8 mouse cellular contexts compared by ENCODE assay signal in the genomic region with DNA sequence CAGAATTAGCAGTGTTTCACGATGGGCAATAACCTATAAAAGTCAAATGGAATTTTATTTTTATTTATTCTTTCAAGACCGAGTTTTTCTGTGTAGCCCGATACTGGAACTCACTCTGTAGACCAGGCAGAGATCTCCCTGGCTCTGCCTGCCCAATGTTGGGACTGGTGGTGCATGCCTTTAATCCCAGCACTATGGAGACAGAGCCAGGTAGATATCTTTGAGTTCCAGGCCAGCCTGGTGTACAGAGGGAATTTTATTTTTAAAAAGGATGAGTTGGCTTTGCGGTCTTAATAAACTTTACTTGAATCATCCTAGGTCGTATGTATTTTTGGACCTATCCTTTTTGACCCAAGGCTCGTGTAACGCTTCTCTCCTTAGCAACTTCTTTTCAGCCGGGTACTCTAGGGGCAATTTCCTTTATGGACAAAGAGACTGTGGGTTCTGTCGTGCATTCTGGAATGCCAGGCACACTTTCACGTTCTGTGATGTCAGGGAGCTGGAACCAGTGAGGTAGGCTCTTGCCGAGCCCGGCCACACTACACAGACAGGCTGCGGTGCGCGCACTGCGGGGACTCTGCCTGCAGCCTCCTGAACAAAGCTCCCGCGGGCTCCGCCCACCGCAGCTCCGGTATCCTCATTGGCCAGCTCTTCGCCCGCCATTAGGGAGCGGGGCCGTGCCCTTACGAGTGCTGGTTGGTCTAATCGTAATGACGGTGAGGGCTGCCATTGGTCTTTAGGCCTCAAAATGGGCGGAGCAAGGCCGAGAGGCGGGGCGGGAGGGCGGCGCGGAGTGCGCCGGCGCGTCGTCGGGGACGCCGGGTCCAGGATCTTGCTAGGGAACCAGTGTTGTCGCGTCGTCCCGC. TPM values are rescaled to one million over a fixed set of nuclear protein-coding genes. Genes with fewer than 3 reads are reported as not detected.
DNase-seq lines count a peak whose midpoint lies in the region; ATAC-seq lines count a peak whose summit lies in the region.

A gene (plus strand): TSS at position 794 of the 866 bp plus-strand sequence.

- H3K4me3 ChIP-seq in hindbrain, embryonic 12.5 days, result peak within 1 kb of the TSS; percentile 91

- DNase-seq in NIH3T3 (ENCODE audit: low read depth), result peak; percentile 98
- peak; percentile 98 to 99 for DNase-seq in cerebellum, postnatal 10 days
- DNase-seq in frontal cortex, postnatal 10 days (ENCODE audit: low spot score in 2 of 2), result peak; percentile 98
- peak; percentile 96 to 98 for DNase-seq in layer of hippocampus, postnatal 14 days (ENCODE audit: low spot score in 2 of 2)
- DNase-seq in lung, postnatal 14 days, result peak; percentile 98
- DNase-seq in retina, adult 2 months (ENCODE audit: low read depth, low spot score), result peak; percentile 92
- peak; percentile 100 for DNase-seq in thymus, postnatal 36 days

- WGBS in hindbrain, embryonic 12.5 days, result 5% methylated on average over 46 of the region's 47 CpGs

- H3K9ac ChIP-seq in hindbrain, embryonic 12.5 days, result peak within 1 kb of the TSS; percentile 82

- no peaks in the 10 kb centered on the region for H3K9me3 ChIP-seq in hindbrain, embryonic 12.5 days (replicated peaks)

- H3K4me1 ChIP-seq in hindbrain, embryonic 12.5 days, result peaks cover 9% of the 10 kb centered on the region

- peak; percentile 100 for ATAC-seq in hindbrain, embryonic 12.5 days (ENCODE audit: low FRiP score)

- peak within 1 kb of the TSS; percentile 70 for H3K27ac ChIP-seq in hindbrain, embryonic 12.5 days

- peaks cover 4% of the 10 kb centered on the region; the same call in 1 of the 2 replicates for H3K36me3 ChIP-seq in hindbrain, embryonic 12.5 days

- peak within 1 kb of the TSS; percentile 81 for H3K4me2 ChIP-seq in hindbrain, embryonic 12.5 days (replicated peaks)

- no peaks in the 10 kb centered on the region for H3K27me3 ChIP-seq in hindbrain, embryonic 12.5 days

RNA-seq across cellular contexts. Expression of the gene that starts here (rescaled TPM):
- polyA plus RNA-seq in hindbrain, embryonic 12.5 days (2016; fragmentation: Nextera tagmentation; extraction: Ambion mirVana), result 49.8 and 50.7 TPM in 2 replicates
- total RNA-seq in layer of hippocampus, postnatal 14 days (2021), result 10 to 100 TPM; 11.0 to 13.1 TPM

Comparison
In these comparisons a context has a peak if more than half of its experiments do, and no peak if none do; other contexts are left out.
1. Peak in every context shown above with its lines: DNase-seq, ATAC-seq, H3K4me3 ChIP-seq and H3K27ac ChIP-seq.